Mouse (Mus musculus) cerebellum, adult 2 months (tissue): ENCODE data around the gene Tgfbi. TPM values are rescaled to one million over a fixed set of nuclear protein-coding genes. Genes with fewer than 3 reads are reported as not detected.

Experiments
- DNase-seq, 2 experiments: peaks; one replicate each; pipeline ENCODE4 v3.0.0; 2021
- H3K27ac ChIP-seq: fragments of 200-500 bp; 2 replicates; pipeline ENCODE4 v1.5.1; 2012; ENCODE audit warnings: low read length, control low read depth, inconsistent platforms; ENCODE audit not compliant: insufficient read depth
- H3K27me3 ChIP-seq: fragments of 200-500 bp; 2 replicates; pipeline ENCODE4 v1.6.1; 2012; ENCODE audit warnings: inconsistent platforms, mild to moderate bottlenecking, low read length, moderate library complexity; ENCODE audit not compliant: control insufficient read depth, insufficient read depth
- H3K4me1 ChIP-seq: fragments of 200-500 bp; 2 replicates; pipeline ENCODE4 v1.6.1; 2011; ENCODE audit warnings: low read length; ENCODE audit not compliant: control insufficient read depth, insufficient read depth
- H3K4me3 ChIP-seq: fragments of 200-500 bp; replicated peaks from 2 replicates; pipeline ENCODE3; 2011; ENCODE audit warnings: mild to moderate bottlenecking, low read depth, low read length, control low read depth; ENCODE audit not compliant: insufficient read depth
- CTCF ChIP-seq: fragments of 200-500 bp; IDR thresholded peaks from 2 replicates; pipeline ENCODE4 v1.5.1; 2011; ENCODE audit warnings: low read depth, mild to moderate bottlenecking, control low read depth, low read length, moderate library complexity, borderline replicate concordance; ENCODE audit not compliant: insufficient read depth
- POLR2A ChIP-seq: fragments of 200-500 bp; IDR thresholded peaks from 2 replicates; pipeline ENCODE4 v1.6.1; 2011; ENCODE audit warnings: low read length, control low read depth, borderline replicate concordance; ENCODE audit not compliant: insufficient read depth
- WGBS: fragments of 180-500 bp; shearing (Covaris S2); methylation state at CpG from one replicate; pipeline ENCODE4 v1.1.7; 2018; 5-methylcytosine and 5-hydroxymethylcytosine counted together
- polyA plus RNA-seq: library from polyadenylated mRNA; depleted of rRNA; stranded (reverse); fragments of >200 nt; gene quantifications from 2 replicates; pipeline ENCODE4 v1.2.3, GENCODE M21; 2012

Gene Tgfbi
- polyA plus RNA-seq, 1 experiment: 4.9 TPM

GRCm38 (mm10) chr13:56600216-56600890, 9.0 kb upstream of the Tgfbi start:
- no peak overlapping the region for H3K27ac ChIP-seq
- DNase-seq: peak; percentile 29 to 63
- WGBS: 49% methylated on average over 10 of the region's 10 CpGs
- no peak overlapping the region for H3K4me3 ChIP-seq
- TF ChIP-seq POLR2A (no peak), CTCF (no peak)
- H3K4me1 ChIP-seq: no peaks in the 10 kb centered on the region
- no peaks in the 10 kb centered on the region; the same call in 1 of the 2 replicates for H3K27me3 ChIP-seq

- Histone ChIP-seq H3K4me3 (no peak overlapping the region), H3K27me3 (no peaks in the 10 kb centered on the region; the same call in 1 of the 2 replicates), H3K27ac (no peak overlapping the region), H3K4me1 (peaks cover 4% of the 10 kb centered on the region; the same call in 1 of the 2 replicates)
- no peak for TF ChIP-seq CTCF
- TF ChIP-seq POLR2A: no peak
- no peak for DNase-seq
- WGBS: 65% methylated on average over 11 of the region's 11 CpGs
Observed at GRCm38 (mm10) chr13:56601199-56601598, 8.1 kb upstream of the Tgfbi start.

- peaks cover 7% of the 10 kb centered on the region; the same call in 1 of the 2 replicates for H3K4me1 ChIP-seq
- WGBS: 23% methylated on average over 9 of the region's 9 CpGs
- H3K4me3 ChIP-seq: no peak overlapping the region
- TF ChIP-seq POLR2A (no peak), CTCF (no peak)
- peak; percentile 79 to 86 for DNase-seq
- no peaks in the 10 kb centered on the region; the same call in 1 of the 2 replicates for H3K27me3 ChIP-seq
- H3K27ac ChIP-seq: no peak overlapping the region
Observed at GRCm38 (mm10) chr13:56605503-56605902, 3.8 kb upstream of the Tgfbi start.

- no peaks in the 10 kb centered on the region; the same call in 1 of the 2 replicates for H3K27me3 ChIP-seq
- DNase-seq: no peak
- no peak overlapping the region for H3K4me3 ChIP-seq
- H3K27ac ChIP-seq: no peak overlapping the region
- TF ChIP-seq CTCF: no peak
- 81% methylated on average over 11 of the region's 11 CpGs for WGBS
- peaks cover 7% of the 10 kb centered on the region; the same call in 1 of the 2 replicates for H3K4me1 ChIP-seq
Observed at GRCm38 (mm10) chr13:56606724-56607123, 2.6 kb upstream of the Tgfbi start.

GRCm38 (mm10) chr13:56607225-56607624, 2.1 kb upstream of the Tgfbi start:
- no peak for DNase-seq
- Histone ChIP-seq H3K27ac (no peak overlapping the region), H3K4me3 (no peak overlapping the region), H3K27me3 (no peaks in the 10 kb centered on the region; the same call in 1 of the 2 replicates), H3K4me1 (peaks cover 7% of the 10 kb centered on the region; the same call in 1 of the 2 replicates)
- 81% methylated on average over 7 of the region's 7 CpGs for WGBS
- TF ChIP-seq CTCF (no peak), POLR2A (no peak)

GRCm38 (mm10) chr13:56607846-56608245, 1.5 kb upstream of the Tgfbi start:
- 88% methylated on average over 4 of the region's 4 CpGs for WGBS
- DNase-seq: no peak
- no peak for TF ChIP-seq POLR2A
- TF ChIP-seq CTCF: no peak
- no peaks in the 10 kb centered on the region; the same call in 1 of the 2 replicates for H3K27me3 ChIP-seq
- H3K4me3 ChIP-seq: no peak overlapping the region
- H3K4me1 ChIP-seq: peaks cover 7% of the 10 kb centered on the region; the same call in 1 of the 2 replicates
- no peak overlapping the region for H3K27ac ChIP-seq

GRCm38 (mm10) chr13:56611129-56611528, 1.8 kb downstream of the Tgfbi start:
- peaks cover 7% of the 10 kb centered on the region; the same call in 1 of the 2 replicates for H3K4me1 ChIP-seq
- TF ChIP-seq POLR2A: no peak
- TF ChIP-seq CTCF: no peak
- no peaks in the 10 kb centered on the region; the same call in 1 of the 2 replicates for H3K27me3 ChIP-seq
- H3K4me3 ChIP-seq: no peak overlapping the region
- DNase-seq: no peak
- WGBS: 88% methylated on average over 4 of the region's 4 CpGs
- H3K27ac ChIP-seq: no peak overlapping the region

GRCm38 (mm10) chr13:56611741-56612140, 2.4 kb downstream of the Tgfbi start:
- Histone ChIP-seq H3K4me1 (peaks cover 7% of the 10 kb centered on the region; the same call in 1 of the 2 replicates), H3K27ac (no peak overlapping the region), H3K27me3 (no peaks in the 10 kb centered on the region; the same call in 1 of the 2 replicates), H3K4me3 (no peak overlapping the region)
- 53% methylated on average over 3 of the region's 3 CpGs for WGBS
- DNase-seq: no peak
- TF ChIP-seq CTCF: no peak
- TF ChIP-seq POLR2A: no peak
